Mouse (Mus musculus): Measurements from ENCODE around the gene Fbxo8.

Gene Fbxo8

DNA sequence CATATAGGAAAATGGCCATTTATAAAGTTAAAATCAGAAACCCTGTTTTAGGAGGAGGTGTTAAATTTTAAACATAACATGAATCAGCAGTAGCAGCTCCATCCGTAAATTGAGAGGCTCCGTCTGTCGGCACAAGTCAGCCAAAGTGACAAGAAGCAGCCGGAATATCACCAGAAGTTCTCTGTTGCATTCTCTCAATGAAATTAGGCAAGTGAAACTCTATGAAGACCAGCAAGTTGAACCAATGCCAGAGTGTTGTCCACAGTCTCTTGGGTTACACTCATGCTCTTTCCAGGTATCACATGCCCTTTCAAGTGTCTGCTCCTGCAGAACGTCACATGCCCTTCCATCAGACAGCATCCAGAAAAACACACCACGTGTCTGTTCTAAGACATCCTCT lies 60.8 kb downstream of the Fbxo8 start:
- no peak for DNase-seq (ENCODE audit: low spot score in 2 of 2)

- no peak for DNase-seq (ENCODE audit: low spot score in 2 of 2)
Measured at GRCm38 (mm10) chr8:56614235-56614634, 63.3 kb downstream of the Fbxo8 start.

DNA sequence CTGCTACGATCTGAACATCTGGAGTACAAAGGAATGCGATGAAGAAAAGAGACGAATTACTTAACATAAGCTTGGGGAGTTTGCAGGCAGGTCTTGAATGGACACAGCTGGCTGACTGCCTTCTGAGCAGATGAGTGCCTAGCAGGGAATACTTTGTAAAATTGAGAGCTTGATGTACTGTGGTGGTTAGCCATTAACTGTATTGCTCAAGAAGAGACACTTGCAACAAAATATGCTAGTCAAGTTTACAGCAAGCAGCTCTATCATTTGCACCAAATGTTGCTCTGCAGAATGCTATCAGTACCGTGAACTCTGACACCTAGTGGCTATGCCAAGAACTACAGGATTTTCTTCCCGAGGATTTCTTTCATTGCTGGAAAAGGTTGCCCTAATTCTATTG lies 64.1 kb downstream of the Fbxo8 start:
- peak in 1 of 2 experiments; percentile 7 for DNase-seq (ENCODE audit: low spot score in 2 of 2)

DNA sequence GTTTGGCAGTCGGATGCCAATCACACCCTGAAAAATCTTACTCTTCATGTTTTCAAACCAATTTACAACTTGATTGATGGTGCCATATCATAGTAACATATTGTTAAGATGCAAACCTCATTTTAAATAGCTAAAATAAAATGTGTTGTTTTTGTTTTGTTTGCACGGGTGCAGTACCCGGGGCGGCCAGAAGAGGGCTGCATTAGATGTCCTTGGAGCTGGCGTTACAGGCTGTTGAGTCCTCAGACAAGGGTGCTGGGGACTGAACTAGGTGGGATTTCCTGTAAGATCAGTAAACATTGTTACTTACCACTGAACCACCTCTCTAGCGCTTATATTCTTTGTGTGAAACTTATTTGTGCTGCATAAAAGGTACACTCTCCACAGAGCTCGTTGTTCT lies 65.4 kb downstream of the Fbxo8 start:
- peak in 1 of 2 experiments; percentile 18 for DNase-seq (ENCODE audit: low spot score in 2 of 2)

DNA sequence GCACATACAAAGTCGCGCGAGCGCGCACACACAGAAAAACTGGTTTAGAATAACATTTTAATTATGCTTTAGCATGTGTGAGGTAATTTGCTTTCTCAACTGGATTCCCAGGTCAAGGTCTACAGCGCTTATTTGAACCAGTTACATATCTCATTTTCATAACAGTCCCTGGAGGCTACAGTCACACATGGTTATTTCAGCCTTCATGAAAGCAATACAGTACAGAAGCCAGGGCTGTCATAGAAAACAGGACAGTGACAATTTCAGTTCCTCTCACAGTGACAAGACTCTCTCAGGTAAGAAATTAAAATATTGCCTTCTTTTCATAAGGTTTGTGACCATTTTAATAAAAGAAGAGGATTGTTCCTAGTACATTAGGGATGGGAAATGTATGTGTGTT lies 66.4 kb downstream of the Fbxo8 start:
- no peak for DNase-seq (ENCODE audit: low spot score in 2 of 2)

DNA sequence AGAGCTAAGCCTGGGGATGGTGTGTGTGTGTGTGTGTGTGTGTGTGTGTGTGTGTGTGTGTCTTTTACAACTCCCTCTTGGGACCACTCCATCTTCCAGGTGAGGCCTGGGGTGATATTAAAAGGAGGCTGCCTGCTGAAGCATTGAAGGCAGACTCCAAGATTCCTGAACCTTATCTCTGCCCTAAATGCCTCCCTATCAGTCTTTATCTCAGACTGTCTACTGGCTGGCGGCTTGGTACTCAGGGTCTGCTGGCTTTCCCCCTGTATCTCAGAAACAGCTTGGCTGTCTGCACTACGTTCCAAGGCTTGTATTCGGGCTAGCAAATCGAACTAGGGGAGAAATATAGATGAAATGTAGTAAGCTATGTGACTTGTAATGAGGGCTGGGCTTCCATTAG lies 68.2 kb downstream of the Fbxo8 start:
- DNase-seq (ENCODE audit: low spot score in 2 of 2): no peak

- DNase-seq (ENCODE audit: low spot score in 2 of 2): no peak
Measured at GRCm38 (mm10) chr8:56619571-56619970, 68.7 kb downstream of the Fbxo8 start.

GRCm38 (mm10) chr8:56620691-56621090 lies 69.8 kb downstream of the Fbxo8 start:
- DNase-seq (ENCODE audit: low spot score in 2 of 2): no peak

DNA sequence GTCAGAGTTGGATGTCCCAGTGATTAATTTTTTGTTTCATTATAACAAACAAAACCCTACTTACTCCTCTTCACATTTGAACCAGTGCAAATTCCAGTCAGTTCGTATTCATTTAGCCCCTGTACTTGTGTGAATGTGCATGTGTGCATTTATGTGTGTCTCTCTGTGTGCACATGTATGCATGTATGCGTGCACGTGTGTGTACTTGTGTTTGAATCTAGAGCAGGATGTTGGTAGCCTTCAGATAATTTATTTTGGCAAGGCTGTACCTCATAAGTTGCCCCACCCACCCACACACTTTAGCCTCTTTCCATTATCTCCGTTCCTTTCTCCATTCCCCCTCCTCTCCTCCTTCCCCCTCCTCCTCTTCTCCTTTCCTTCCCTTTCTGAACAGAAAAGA lies 70.2 kb downstream of the Fbxo8 start:
- no peak for DNase-seq (ENCODE audit: low spot score in 2 of 2)

GRCm38 (mm10) chr8:56622470-56623024 lies 71.7 kb downstream of the Fbxo8 start:
- DNase-seq (ENCODE audit: low spot score in 2 of 2): no peak

- no peak for DNase-seq (ENCODE audit: low spot score in 2 of 2)
Measured at GRCm38 (mm10) chr8:56623346-56623745, 72.5 kb downstream of the Fbxo8 start.

DNA sequence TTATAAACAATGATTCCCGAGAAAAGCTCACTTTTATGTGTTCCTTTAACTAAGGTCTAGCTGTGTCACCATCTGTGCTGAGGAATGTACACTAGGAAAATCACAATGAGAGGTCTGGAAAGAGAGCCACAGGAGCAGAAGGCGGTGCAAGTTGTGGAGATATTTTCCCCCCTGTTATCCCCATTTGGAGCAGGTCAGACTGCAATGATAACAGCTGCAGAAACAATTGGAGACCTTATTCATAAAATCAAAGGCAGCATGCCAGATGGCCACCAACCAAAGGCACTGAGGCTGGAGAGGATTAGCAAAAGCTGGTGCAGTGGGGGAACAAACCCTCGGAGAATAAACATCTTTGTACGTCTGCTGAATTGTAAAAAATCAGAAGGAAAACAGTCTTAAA lies 78.3 kb downstream of the Fbxo8 start:
- DNase-seq (ENCODE audit: low spot score in 2 of 2): no peak

DNA sequence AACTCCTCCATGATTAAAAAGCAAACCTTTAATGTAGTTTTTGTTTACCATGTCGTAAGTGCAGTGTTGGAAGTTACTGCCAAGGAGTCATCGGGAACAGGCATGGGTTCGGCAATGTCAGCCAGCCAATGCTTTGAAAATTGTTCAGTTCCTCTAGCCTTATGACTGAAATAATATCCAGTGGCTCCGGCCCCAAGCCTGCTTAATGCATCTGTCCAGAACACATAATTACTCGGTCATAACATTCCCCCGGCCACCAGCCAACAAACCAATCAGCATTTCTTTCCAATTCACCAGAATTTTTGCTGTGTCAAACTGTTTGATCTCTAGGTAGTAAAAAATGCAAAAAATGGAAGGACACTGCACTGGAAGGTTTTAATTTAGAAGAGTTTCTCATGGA lies 88.4 kb downstream of the Fbxo8 start:
- no peak for DNase-seq (ENCODE audit: low spot score in 2 of 2)
